Mouse (Mus musculus) stomach, embryonic 14.5 days (tissue): Measurements from ENCODE around the gene Gkn1. TPM values are rescaled to one million over a fixed set of nuclear protein-coding genes. Genes with fewer than 3 reads are reported as not detected.

Experiments
- ATAC-seq: fragments of 200-750 bp; cut with Nextera tagmentation; 2 replicates; pipeline ENCODE4 v1.8.0; 2017; ENCODE audit warnings: low read depth, moderate TSS enrichment; ENCODE audit not compliant: insufficient number of reproducible peaks, insufficient read depth, low FRiP score
- H3K27ac ChIP-seq: fragments of 300-500 bp; sonication (generic); 2 replicates; pipeline ENCODE4 v1.5.1; 2014; ENCODE audit warnings: mild to moderate bottlenecking, low read length, moderate library complexity, mixed read lengths
- H3K27me3 ChIP-seq: fragments of 300-500 bp; sonication (generic); 2 replicates; pipeline ENCODE4 v1.6.1; 2014; ENCODE audit warnings: low read length, control low read depth, mixed read lengths; ENCODE audit not compliant: control insufficient read depth, insufficient read depth
- H3K36me3 ChIP-seq: fragments of 300-500 bp; sonication (generic); 2 replicates; pipeline ENCODE4 v1.6.1; 2014; ENCODE audit warnings: mild to moderate bottlenecking, control low read depth, low read length, moderate library complexity, mixed read lengths; ENCODE audit not compliant: control insufficient read depth, insufficient read depth
- H3K4me1 ChIP-seq: fragments of 300-500 bp; sonication (generic); 2 replicates; pipeline ENCODE4 v1.6.1; 2014; ENCODE audit warnings: low read length, control low read depth, mixed read lengths; ENCODE audit not compliant: control insufficient read depth, insufficient read depth
- H3K4me2 ChIP-seq: fragments of 300-500 bp; sonication (generic); replicated peaks from 2 replicates; pipeline ENCODE4 v1.6.1; 2014; ENCODE audit warnings: low read depth, low read length, control low read depth
- H3K4me3 ChIP-seq: fragments of 300-500 bp; sonication (generic); 2 replicates; pipeline ENCODE4 v1.5.1; 2014; ENCODE audit warnings: low read depth, low read length, control low read depth
- H3K9ac ChIP-seq: fragments of 300-500 bp; sonication (generic); replicated peaks from 2 replicates; pipeline ENCODE4 v1.6.1; 2014; ENCODE audit warnings: low read depth, mild to moderate bottlenecking, control low read depth, low read length, moderate library complexity, mixed read lengths
- H3K9me3 ChIP-seq: fragments of 300-500 bp; sonication (generic); 2 replicates; pipeline ENCODE4 v1.6.1; 2016; ENCODE audit warnings: low read depth, low read length, control low read depth; ENCODE audit not compliant: control insufficient read depth
- WGBS: fragments of 180-500 bp; shearing (Covaris S2); extraction: QIAGEN DNeasy Blood & Tissue Kit; methylation state at CpG from one replicate; pipeline ENCODE4 v1.1.7; 2014; 5-methylcytosine and 5-hydroxymethylcytosine counted together
- polyA plus RNA-seq: library from polyadenylated mRNA; unstranded; fragments of >200 nt; fragmentation: Nextera tagmentation; extraction: Ambion mirVana; gene quantifications from 2 replicates; pipeline ENCODE4 v1.2.1, GENCODE M21; 2014

Gkn1 gene
- polyA plus RNA-seq, 1 experiment from 2014 or later: 0.59 TPM

- 85% methylated on average over 8 of the region's 8 CpGs for WGBS
Measured at GRCm38 (mm10) chr6:87304486-87304885, 46.3 kb downstream of the Gkn1 start.

GRCm38 (mm10) chr6:87302746-87303145, 48.0 kb downstream of the Gkn1 start:
- no peak overlapping the region for H3K9ac ChIP-seq
- no peaks in the 10 kb centered on the region for H3K4me1 ChIP-seq
- H3K36me3 ChIP-seq: no peaks in the 10 kb centered on the region
- H3K9me3 ChIP-seq: no peaks in the 10 kb centered on the region
- no peak overlapping the region for H3K4me2 ChIP-seq
- no peak for ATAC-seq
- H3K27me3 ChIP-seq: no peaks in the 10 kb centered on the region
- no peak overlapping the region for H3K4me3 ChIP-seq
- no peak overlapping the region; the same call in 1 of the 2 replicates for H3K27ac ChIP-seq
- WGBS: 73% methylated on average over 5 of the region's 5 CpGs

More at GRCm38 (mm10) chr6:87304486-87304885, 46.3 kb downstream of the Gkn1 start:
- Histone ChIP-seq H3K9ac (no peak overlapping the region), H3K36me3 (no peaks in the 10 kb centered on the region), H3K9me3 (no peaks in the 10 kb centered on the region), H3K27ac (no peak overlapping the region), H3K4me2 (no peak overlapping the region), H3K4me3 (no peak overlapping the region), H3K27me3 (no peaks in the 10 kb centered on the region), H3K4me1 (no peaks in the 10 kb centered on the region)
- no peak for ATAC-seq

- Histone ChIP-seq H3K27ac (no peak overlapping the region), H3K27me3 (no peaks in the 10 kb centered on the region), H3K36me3 (no peaks in the 10 kb centered on the region), H3K9me3 (no peaks in the 10 kb centered on the region), H3K9ac (no peak overlapping the region), H3K4me3 (no peak overlapping the region), H3K4me2 (no peak overlapping the region), H3K4me1 (no peaks in the 10 kb centered on the region)
- ATAC-seq: no peak
- 40% methylated on average over 4 of the region's 4 CpGs for WGBS
Measured at GRCm38 (mm10) chr6:87301991-87302390, 48.8 kb downstream of the Gkn1 start.

Other genes with a start within 250 kb of the Gkn1 start
- gene D6Ertd527e, start 246.2 kb downstream of the Gkn1 start, polyA plus RNA-seq: 0.29 and 0.53 TPM in 2 replicates
- 13.5 and 14.4 TPM in 2 replicates for gene Antxr1, start 15.1 kb downstream of the Gkn1 start, polyA plus RNA-seq
- gene Gkn2, start 22.4 kb upstream of the Gkn1 start, polyA plus RNA-seq: 1.6 and 1.7 TPM in 2 replicates
- gene Gkn3, start 38.0 kb upstream of the Gkn1 start, polyA plus RNA-seq: 3.0 and 3.8 TPM in 2 replicates
- not detected in 2 replicates for gene Bmp10, start 78.1 kb upstream of the Gkn1 start, polyA plus RNA-seq
- gene Arhgap25, start 182.3 kb upstream of the Gkn1 start, polyA plus RNA-seq: 4.4 and 5.2 TPM in 2 replicates
- gene Prokr1, start 239.8 kb upstream of the Gkn1 start, polyA plus RNA-seq: 2.2 and 2.6 TPM in 2 replicates